Mouse (Mus musculus) erythroblast, embryonic 14.5 days (primary cell): ENCODE data around the gene Man1c1. TPM values are rescaled to one million over a fixed set of nuclear protein-coding genes. Genes with fewer than 3 reads are reported as not detected.

ENCODE experiments used
- H3K27me3 ChIP-seq: 2 replicates; pipeline ENCODE4 v1.6.1; 2012; ENCODE audit warnings: inconsistent platforms; ENCODE audit not compliant: control insufficient read depth
- H3K36me3 ChIP-seq: 2 replicates; pipeline ENCODE4 v1.6.1; 2012; ENCODE audit warnings: mild to moderate bottlenecking, inconsistent platforms; ENCODE audit not compliant: control insufficient read depth
- H3K4me1 ChIP-seq: 2 replicates; pipeline ENCODE4 v1.6.1; 2012; ENCODE audit warnings: inconsistent platforms; ENCODE audit not compliant: control insufficient read depth
- H3K4me3 ChIP-seq: replicated peaks from 2 replicates; pipeline ENCODE3; 2012; ENCODE audit warnings: moderate library complexity, mild to moderate bottlenecking, inconsistent platforms
- H3K9me3 ChIP-seq: 2 replicates; pipeline ENCODE4 v1.6.1; 2012; ENCODE audit warnings: low read length, inconsistent platforms, mixed read lengths; ENCODE audit not compliant: control insufficient read depth
- GATA1 ChIP-seq: IDR thresholded peaks from 2 replicates; pipeline ENCODE4 v1.6.1; 2012; ENCODE audit warnings: low read length, inconsistent platforms, mixed read lengths
- TAL1 ChIP-seq: IDR thresholded peaks from 3 replicates; pipeline ENCODE4 v1.6.1; 2012; ENCODE audit warnings: low read length, inconsistent platforms, mixed read lengths
- polyA plus RNA-seq: library from polyadenylated mRNA; stranded (reverse); fragments of >175 nt; gene quantifications from 2 replicates; pipeline ENCODE4 v1.2.3, GENCODE M21; 2012

Man1c1 gene
- polyA plus RNA-seq, 1 experiment, result 0.07 TPM

DNA sequence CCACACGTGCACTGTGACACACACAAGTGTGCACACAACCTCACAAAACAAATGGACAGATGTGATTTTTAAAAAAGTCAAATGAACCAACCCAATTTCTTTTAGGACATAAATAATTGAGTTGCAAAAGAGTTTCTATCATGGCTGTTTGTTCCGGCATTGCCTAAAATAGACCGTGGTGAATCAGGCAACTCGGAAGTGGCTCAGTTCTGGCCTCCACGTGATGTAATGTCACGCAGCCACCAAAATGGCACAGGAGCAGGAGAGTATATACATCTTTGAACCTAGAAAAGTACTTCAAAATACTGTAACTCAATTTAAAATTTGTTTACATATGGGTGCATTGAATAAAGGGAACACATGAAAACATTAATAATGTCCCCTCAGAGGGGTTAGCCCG, 118.0 kb downstream of the Man1c1 start:
- no peak for TF ChIP-seq GATA1
- TF ChIP-seq TAL1, result no peak
- H3K27me3 ChIP-seq, result no peaks in the 10 kb centered on the region
- no peaks in the 10 kb centered on the region for H3K4me1 ChIP-seq
- H3K4me3 ChIP-seq, result no peak overlapping the region
- no peaks in the 10 kb centered on the region; the same call in 1 of the 2 replicates for H3K36me3 ChIP-seq
- H3K9me3 ChIP-seq, result no peaks in the 10 kb centered on the region

GRCm38 (mm10) chr4:134583513-134583912, 120.6 kb downstream of the Man1c1 start:
- no peak for TF ChIP-seq GATA1
- TF ChIP-seq TAL1, result no peak
- no peaks in the 10 kb centered on the region for H3K36me3 ChIP-seq
- H3K4me3 ChIP-seq, result no peak overlapping the region
- H3K4me1 ChIP-seq, result no peaks in the 10 kb centered on the region
- H3K9me3 ChIP-seq, result no peaks in the 10 kb centered on the region
- H3K27me3 ChIP-seq, result no peaks in the 10 kb centered on the region

DNA sequence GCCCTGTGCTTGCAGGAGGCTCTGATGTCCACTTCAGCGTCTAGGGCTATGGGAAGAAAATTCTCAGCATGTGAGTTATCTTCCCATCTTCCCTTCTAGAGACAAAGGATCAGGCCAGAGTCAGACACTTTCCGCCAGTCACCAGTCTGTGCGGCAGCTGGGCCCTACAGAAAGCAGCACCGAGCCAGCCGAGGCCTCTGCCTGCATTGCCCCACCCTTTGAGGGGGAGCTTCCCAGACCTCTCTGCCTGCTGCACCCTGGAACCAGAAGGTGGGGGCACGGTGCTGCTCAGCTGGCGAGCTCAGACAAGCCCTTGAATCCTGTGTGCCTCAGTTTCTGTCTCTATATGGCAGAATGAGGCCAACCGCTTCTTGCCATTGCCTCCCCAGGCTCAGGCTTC, 122.7 kb downstream of the Man1c1 start:
- no peaks in the 10 kb centered on the region for H3K27me3 ChIP-seq
- H3K36me3 ChIP-seq, result no peaks in the 10 kb centered on the region
- TF ChIP-seq TAL1 (no peak), GATA1 (no peak)
- no peaks in the 10 kb centered on the region for H3K9me3 ChIP-seq
- no peaks in the 10 kb centered on the region for H3K4me1 ChIP-seq
- H3K4me3 ChIP-seq, result no peak overlapping the region

GRCm38 (mm10) chr4:134580351-134581148, 123.5 kb downstream of the Man1c1 start:
- no peaks in the 10 kb centered on the region for H3K27me3 ChIP-seq
- H3K4me1 ChIP-seq, result no peaks in the 10 kb centered on the region

DNA sequence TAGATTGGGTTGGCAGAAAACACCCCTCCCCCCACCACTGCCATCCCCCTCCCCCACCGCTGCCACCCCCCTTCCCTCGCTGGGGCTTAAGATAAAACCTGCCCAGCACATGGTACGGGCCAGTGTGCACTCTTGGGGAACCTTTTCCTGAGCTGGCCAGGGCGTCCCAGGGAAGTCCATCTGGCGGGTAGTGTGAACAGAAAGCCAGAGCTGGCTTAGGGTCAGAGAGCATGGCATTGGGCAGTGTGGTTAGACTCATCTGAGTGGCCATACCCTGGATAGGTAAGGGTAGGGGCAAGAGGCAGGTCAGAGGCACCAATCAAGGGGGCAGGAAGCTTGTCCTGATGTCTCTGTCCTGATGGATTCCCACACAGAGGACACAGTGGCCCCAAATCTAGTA, 124.5 kb downstream of the Man1c1 start:
- H3K36me3 ChIP-seq, result no peaks in the 10 kb centered on the region
- no peak for TF ChIP-seq GATA1
- TF ChIP-seq TAL1, result no peak
- H3K9me3 ChIP-seq, result no peaks in the 10 kb centered on the region
- no peak overlapping the region for H3K4me3 ChIP-seq
- no peaks in the 10 kb centered on the region for H3K27me3 ChIP-seq
- H3K4me1 ChIP-seq, result no peaks in the 10 kb centered on the region

More at GRCm38 (mm10) chr4:134580351-134581148, 123.5 kb downstream of the Man1c1 start:
- Histone ChIP-seq H3K4me3 (no peak overlapping the region), H3K36me3 (no peaks in the 10 kb centered on the region), H3K9me3 (no peaks in the 10 kb centered on the region)
- no peak for TF ChIP-seq TAL1
- TF ChIP-seq GATA1, result no peak

- TF ChIP-seq GATA1 (no peak), TAL1 (no peak)
- no peaks in the 10 kb centered on the region for H3K4me1 ChIP-seq
- no peaks in the 10 kb centered on the region for H3K36me3 ChIP-seq
- H3K4me3 ChIP-seq, result no peak overlapping the region
- H3K9me3 ChIP-seq, result no peaks in the 10 kb centered on the region
- H3K27me3 ChIP-seq, result no peaks in the 10 kb centered on the region
Measured at GRCm38 (mm10) chr4:134579212-134579611, 124.9 kb downstream of the Man1c1 start.

- Histone ChIP-seq H3K9me3 (peaks cover under 1% of the 10 kb centered on the region; the same call in 1 of the 2 replicates), H3K36me3 (no peaks in the 10 kb centered on the region), H3K4me1 (no peaks in the 10 kb centered on the region), H3K27me3 (no peaks in the 10 kb centered on the region), H3K4me3 (no peak overlapping the region)
- TF ChIP-seq TAL1, result no peak
- TF ChIP-seq GATA1, result no peak
Measured at GRCm38 (mm10) chr4:134578407-134578806, 125.7 kb downstream of the Man1c1 start.

DNA sequence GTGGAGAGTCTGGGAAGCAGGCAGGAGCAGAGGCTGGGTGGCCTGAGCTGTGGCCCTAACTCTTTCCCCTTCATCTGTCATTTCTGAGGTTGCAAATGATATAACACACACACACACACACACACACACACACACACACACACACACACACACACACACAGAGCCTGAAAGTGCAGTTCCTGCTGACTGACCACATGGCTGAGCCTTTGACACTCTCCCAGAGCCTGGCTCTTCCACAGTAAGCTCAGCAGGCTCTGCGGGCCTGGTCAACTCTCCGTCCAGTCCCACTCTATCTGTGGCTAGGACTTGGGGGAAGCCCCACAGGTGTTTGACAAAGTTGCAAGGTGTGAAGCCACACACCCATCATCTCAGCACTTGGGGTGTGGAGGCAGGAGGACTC, 126.8 kb downstream of the Man1c1 start:
- Histone ChIP-seq H3K4me3 (no peak overlapping the region), H3K36me3 (no peaks in the 10 kb centered on the region; the same call in 1 of the 2 replicates), H3K27me3 (no peaks in the 10 kb centered on the region), H3K4me1 (no peaks in the 10 kb centered on the region), H3K9me3 (peaks cover 3% of the 10 kb centered on the region; the same call in 1 of the 2 replicates)
- TF ChIP-seq TAL1 (no peak), GATA1 (no peak)

GRCm38 (mm10) chr4:134575486-134575885, 128.6 kb downstream of the Man1c1 start:
- H3K4me1 ChIP-seq, result no peaks in the 10 kb centered on the region
- TF ChIP-seq TAL1 (no peak), GATA1 (no peak)
- H3K27me3 ChIP-seq, result no peaks in the 10 kb centered on the region
- no peaks in the 10 kb centered on the region; the same call in 1 of the 2 replicates for H3K36me3 ChIP-seq
- H3K4me3 ChIP-seq, result no peak overlapping the region
- peaks cover 3% of the 10 kb centered on the region; the same call in 1 of the 2 replicates for H3K9me3 ChIP-seq
